Mouse (Mus musculus) lung, embryonic 14.5 days (tissue): Measurements from ENCODE around the gene Fntb. TPM values are rescaled to one million over a fixed set of nuclear protein-coding genes. Genes with fewer than 3 reads are reported as not detected.

Source experiments
- ATAC-seq: fragments of 200-750 bp; cut with Nextera tagmentation; 2 replicates; pipeline ENCODE4 v1.8.0; 2017; ENCODE audit warnings: mild to moderate bottlenecking, moderate TSS enrichment, moderate library complexity; ENCODE audit not compliant: insufficient read depth
- DNase-seq: peaks from one replicate; pipeline ENCODE4 v3.0.0-alpha.2; 2015
- H3K27ac ChIP-seq: fragments of 300-500 bp; sonication (generic); 2 replicates; pipeline ENCODE4 v1.5.1; 2014; ENCODE audit warnings: low read depth, mild to moderate bottlenecking, moderate library complexity
- H3K27me3 ChIP-seq: fragments of 300-500 bp; sonication (generic); 2 replicates; pipeline ENCODE4 v1.6.1; 2014; ENCODE audit warnings: low read length, control low read depth; ENCODE audit not compliant: insufficient read depth
- H3K36me3 ChIP-seq: fragments of 300-500 bp; sonication (generic); 2 replicates; pipeline ENCODE4 v1.6.1; 2014; ENCODE audit warnings: control low read depth; ENCODE audit not compliant: insufficient read depth
- H3K4me1 ChIP-seq: fragments of 300-500 bp; sonication (generic); 2 replicates; pipeline ENCODE4 v1.6.1; 2014; ENCODE audit warnings: antibody characterized with exemption, control low read depth; ENCODE audit not compliant: insufficient read depth
- H3K4me2 ChIP-seq: fragments of 300-500 bp; sonication (generic); 2 replicates; pipeline ENCODE4 v1.6.1; 2014; ENCODE audit warnings: mild to moderate bottlenecking
- H3K4me3 ChIP-seq: fragments of 300-500 bp; sonication (generic); 2 replicates; pipeline ENCODE4 v1.5.1; 2014; ENCODE audit warnings: low read depth, low read length
- H3K9ac ChIP-seq: fragments of 300-500 bp; sonication (generic); 2 replicates; pipeline ENCODE4 v1.6.1; 2014
- H3K9me3 ChIP-seq: fragments of 300-500 bp; sonication (generic); 2 replicates; pipeline ENCODE4 v1.6.1; 2016; ENCODE audit warnings: low read depth, low read length, control low read depth
- CTCF ChIP-seq: IDR thresholded peaks from 2 replicates; pipeline ENCODE4 v1.5.1; 2016; ENCODE audit warnings: antibody characterized with exemption, low read depth
- WGBS: fragments of 180-500 bp; shearing (Covaris S2); extraction: QIAGEN DNeasy Blood & Tissue Kit; methylation state at CpG from one replicate; pipeline ENCODE4 v1.1.7; 2014; 5-methylcytosine and 5-hydroxymethylcytosine counted together
- polyA plus RNA-seq: library from polyadenylated mRNA; unstranded; fragments of >200 nt; fragmentation: Nextera tagmentation; extraction: Ambion mirVana; gene quantifications from 2 replicates; pipeline ENCODE4 v1.2.1, GENCODE M21; 2014

The Fntb gene
- polyA plus RNA-seq, 1 experiment from 2014 or later: 48.4 TPM

DNA sequence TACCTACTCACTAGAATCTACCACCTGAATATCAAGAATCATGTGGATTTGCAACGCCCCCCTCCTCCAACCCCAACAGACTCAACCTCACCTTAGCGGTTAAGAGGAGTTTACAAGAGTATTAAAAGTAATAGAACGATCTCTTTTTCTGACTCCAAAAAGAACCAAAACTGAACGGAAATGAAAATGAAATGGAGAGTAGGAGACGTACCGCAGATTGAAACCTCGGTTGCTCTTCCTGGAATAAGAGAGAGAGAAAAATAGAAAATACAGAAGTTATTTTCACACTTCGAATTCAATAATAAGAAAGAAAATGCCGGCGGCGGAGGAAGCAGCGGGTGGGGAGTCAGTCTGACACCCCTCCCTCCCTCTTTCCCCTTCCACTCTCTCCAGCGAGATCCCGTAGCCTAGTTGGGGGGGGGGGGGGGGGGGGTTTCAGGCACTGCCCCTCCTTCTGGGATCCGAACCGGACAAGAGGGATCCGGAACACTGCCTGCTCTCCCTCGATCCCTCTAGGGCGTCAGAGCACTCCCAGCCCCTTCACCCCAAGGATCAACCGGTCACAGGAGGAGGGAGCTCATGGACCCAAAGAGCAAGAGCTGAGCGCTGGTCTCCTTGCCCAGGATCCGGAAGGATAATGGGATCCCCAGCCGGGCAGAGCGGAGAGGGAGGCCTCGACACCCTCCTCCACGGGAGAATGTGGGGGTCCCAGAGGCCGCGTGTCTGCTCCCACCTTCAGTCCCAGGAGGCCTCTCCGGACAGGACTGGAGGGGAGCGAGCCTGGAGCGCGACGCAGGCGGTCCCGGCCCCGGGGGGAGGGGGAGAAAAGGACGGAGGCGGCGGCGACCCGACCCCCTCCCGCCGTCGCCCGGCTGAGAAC lies 195.9 kb downstream of the Fntb start:
- DNase-seq (peak; percentile 25), ATAC-seq (peak; percentile 25)
- 3% methylated on average over 44 of the region's 45 CpGs for WGBS
- Histone ChIP-seq H3K4me2 (peak overlapping the region; percentile 71), H3K9ac (peak overlapping the region; percentile 81), H3K9me3 (no peaks in the 10 kb centered on the region), H3K4me1 (0 out of 2 replicates have a peak, but pooled peaks cover 3% of the 10 kb centered on the region), H3K27me3 (no peaks in the 10 kb centered on the region), H3K4me3 (peak overlapping the region; percentile 77), H3K36me3 (peaks cover 38% of the 10 kb centered on the region), H3K27ac (peak overlapping the region; percentile 62; the same call in 1 of the 2 replicates)
- no peak for TF ChIP-seq CTCF

DNA sequence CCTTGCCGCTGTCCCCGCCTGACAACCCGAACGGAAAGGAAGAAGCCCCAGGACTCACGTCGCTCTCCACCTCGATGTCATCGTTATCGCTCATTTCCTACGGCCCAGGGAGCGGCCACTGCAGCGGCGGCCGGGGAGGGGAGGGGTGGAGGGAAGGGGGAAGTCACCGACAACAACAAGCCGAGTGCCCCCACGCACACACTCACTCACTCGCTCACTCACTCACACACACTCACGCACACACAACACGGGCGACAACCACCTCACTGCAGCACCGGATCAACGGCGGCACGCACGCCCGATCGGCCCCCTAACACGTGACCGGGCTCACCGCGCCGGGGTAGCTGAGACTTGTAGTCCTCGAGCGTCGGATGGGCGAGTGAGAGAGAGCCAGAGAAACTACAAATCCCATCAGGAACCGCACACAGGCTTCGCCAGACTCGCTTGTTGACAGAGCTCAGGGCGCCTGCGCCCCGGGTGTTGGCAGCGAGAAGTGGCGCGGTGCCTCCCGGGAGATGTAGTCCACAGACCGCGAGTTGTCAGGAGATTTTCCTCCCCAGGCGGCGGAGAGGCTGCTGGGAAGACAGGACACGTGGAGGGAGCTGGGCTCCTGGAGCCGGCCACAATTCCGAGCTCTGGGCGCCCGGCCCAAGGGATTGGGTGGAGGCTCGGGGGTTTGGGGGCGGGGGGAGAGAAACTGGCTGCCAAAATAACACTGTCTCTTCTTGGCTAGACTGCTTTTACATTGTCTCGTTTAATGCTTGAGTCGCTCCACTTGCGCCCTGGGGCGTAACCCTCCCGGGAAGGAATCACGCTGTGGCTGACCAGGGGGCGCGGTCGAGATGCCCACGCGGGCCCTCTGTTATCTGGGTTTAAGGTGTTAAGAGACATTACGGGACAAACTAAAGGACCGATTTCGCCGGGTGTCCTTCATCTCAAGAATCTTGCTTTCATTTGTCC lies 196.8 kb downstream of the Fntb start, which contains the start of gene Max:
Gene Max, minus strand, starts transcription at position 270 of the 960 bp plus-strand sequence.
- 0 out of 2 replicates have a peak, but pooled peaks cover 3% of the 10 kb centered on the region for H3K4me1 ChIP-seq

DNA sequence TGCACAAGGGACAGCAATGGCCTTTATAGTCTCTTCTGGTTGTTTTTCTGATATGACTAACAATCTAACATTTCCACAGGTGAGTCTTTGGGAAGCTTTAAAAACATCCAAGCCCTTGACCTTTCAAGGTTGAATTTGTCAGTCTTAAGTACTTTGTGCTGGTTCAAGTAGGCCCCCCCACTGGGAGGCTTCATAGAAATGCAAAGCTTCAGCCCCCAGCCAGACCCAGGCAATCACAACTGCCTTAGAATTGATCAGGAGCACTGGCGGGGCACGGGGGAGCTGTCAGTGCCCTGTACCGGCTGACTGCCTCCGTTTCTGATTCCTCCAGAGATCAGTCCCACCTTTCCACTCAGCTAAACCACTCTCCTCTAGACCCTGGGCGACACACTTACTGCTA lies 199.7 kb downstream of the Fntb start:
- H3K4me3 ChIP-seq: no peak overlapping the region
- peaks cover 6% of the 10 kb centered on the region; the same call in 1 of the 2 replicates for H3K36me3 ChIP-seq
- DNase-seq: no peak
- H3K4me2 ChIP-seq: no peak overlapping the region
- 29% methylated on average over 5 of the region's 5 CpGs for WGBS
- H3K9ac ChIP-seq: no peak overlapping the region
- no peak overlapping the region for H3K27ac ChIP-seq
- no peak for ATAC-seq
- no peak for TF ChIP-seq CTCF
- no peaks in the 10 kb centered on the region for H3K9me3 ChIP-seq
- H3K27me3 ChIP-seq: no peaks in the 10 kb centered on the region
- H3K4me1 ChIP-seq: 0 out of 2 replicates have a peak, but pooled peaks cover 3% of the 10 kb centered on the region

More for the DNA sequence above, 196.8 kb downstream of the Fntb start, which contains the start of gene Max:
- H3K4me3 ChIP-seq: peak within 1 kb of the TSS; percentile 77
- peak within 1 kb of the TSS; percentile 72 for H3K4me2 ChIP-seq
- DNase-seq (peak; percentile 99), ATAC-seq (peak; percentile 99)
- H3K9me3 ChIP-seq: no peaks in the 10 kb centered on the region
- TF ChIP-seq CTCF: peak; percentile 40
- WGBS: under 1% methylated on average over 73 of the region's 73 CpGs
- peaks cover 29% of the 10 kb centered on the region for H3K36me3 ChIP-seq
- H3K27ac ChIP-seq: peak within 1 kb of the TSS; percentile 69
- H3K27me3 ChIP-seq: no peaks in the 10 kb centered on the region
- H3K9ac ChIP-seq: peak within 1 kb of the TSS; percentile 81

DNA sequence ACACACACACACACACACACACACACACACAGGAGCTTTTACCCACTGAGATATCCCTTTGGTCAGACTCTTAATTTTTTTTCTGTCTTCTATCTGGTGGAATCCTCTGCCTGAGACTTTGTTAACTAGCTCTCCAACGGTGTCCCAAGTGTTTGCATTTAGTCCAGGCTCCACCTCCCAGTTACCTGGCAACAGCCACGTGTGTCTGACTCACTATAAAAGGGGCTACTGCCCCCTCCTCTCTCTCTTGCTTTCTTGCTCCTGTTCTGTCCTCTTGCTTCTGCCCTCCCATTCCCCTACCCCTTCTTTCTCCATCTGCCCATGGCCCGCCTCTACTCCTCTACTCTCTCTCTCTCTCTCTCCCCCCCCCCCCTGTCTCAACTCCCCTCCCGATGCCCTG lies 200.5 kb downstream of the Fntb start:
- DNase-seq (peak; percentile 51), ATAC-seq (no peak)
- Histone ChIP-seq H3K4me1 (0 out of 2 replicates have a peak, but pooled peaks cover under 1% of the 10 kb centered on the region), H3K9ac (no peak overlapping the region), H3K4me2 (0 out of 2 replicates have a peak overlapping the region, but pooled peaks have one; percentile 10), H3K27me3 (no peaks in the 10 kb centered on the region), H3K27ac (no peak overlapping the region), H3K9me3 (no peaks in the 10 kb centered on the region), H3K36me3 (no peaks in the 10 kb centered on the region), H3K4me3 (no peak overlapping the region)
- WGBS: 12% methylated on average over 3 of the region's 4 CpGs
- no peak for TF ChIP-seq CTCF

Other genes with a start within 250 kb of the Fntb start
- 9.0 and 9.7 TPM in 2 replicates for gene Plekhg3, start 234.7 kb upstream of the Fntb start, polyA plus RNA-seq
- 1.1 and 1.2 TPM in 2 replicates for gene Sptb, start 55.0 kb upstream of the Fntb start, polyA plus RNA-seq
- gene Churc1, start 51 bp upstream of the Fntb start, polyA plus RNA-seq: 119 and 137 TPM in 2 replicates
- gene Gpx2, start 30.0 kb downstream of the Fntb start, polyA plus RNA-seq: 25.8 and 30.8 TPM in 2 replicates
- 26.0 and 36.5 TPM in 2 replicates for gene Rab15, start 57.3 kb downstream of the Fntb start, polyA plus RNA-seq
- 23.7 and 25.5 TPM in 2 replicates for gene Max, start 196.6 kb downstream of the Fntb start, polyA plus RNA-seq